Mouse (Mus musculus) NIH3T3 (cell line): ENCODE data around the gene Apba1.

Experiments
- DNase-seq: peaks from one replicate; pipeline ENCODE4 v3.0.0-alpha.2; 2012; ENCODE audit warnings: low read depth

The Apba1 gene

DNA sequence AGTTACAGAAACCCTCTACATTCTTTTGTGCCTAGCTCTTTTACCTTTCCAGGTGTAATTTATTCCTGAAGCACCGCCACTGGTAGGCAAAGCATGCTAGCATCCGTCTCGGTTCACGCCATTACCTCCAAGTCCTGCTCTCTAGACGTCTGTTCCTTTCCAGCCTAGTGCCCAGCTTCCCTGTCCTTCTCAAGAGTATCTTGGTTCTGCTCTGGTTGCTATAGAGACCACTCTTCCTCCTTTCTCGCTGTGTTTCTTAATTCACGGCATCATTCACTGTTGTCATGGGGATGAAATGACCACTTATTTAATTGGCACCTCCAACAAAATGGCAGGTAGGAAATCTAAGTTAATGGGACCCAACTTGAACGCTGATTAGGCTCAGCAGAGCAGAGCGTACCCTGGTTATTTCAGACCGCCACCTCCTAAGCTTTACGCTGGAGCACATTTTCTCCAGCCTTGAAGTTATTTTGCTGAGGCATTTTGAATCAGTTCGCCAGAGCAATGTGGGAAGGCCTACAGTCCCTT lies 182.8 kb downstream of the Apba1 start:
- DNase-seq: no peak

DNA sequence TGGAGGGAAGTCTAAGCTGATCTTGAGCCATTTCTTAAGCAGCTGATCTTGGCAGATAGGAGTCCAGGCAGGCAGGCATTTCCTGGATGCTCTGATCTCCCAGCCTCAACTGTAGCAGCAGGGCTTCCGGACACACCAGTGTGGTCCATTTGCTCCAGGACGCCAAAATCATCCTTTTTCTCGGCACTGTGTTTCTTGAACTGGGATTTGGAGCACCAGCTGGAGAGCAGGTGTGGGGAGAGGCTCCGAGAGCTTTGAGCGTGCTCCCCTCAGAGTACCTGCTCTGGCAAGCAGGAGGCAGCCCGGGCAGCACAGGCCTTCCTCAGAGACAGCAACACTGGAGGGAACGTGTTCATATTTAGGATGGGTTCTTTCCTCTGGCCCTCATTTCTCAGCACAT lies 184.2 kb downstream of the Apba1 start:
- DNase-seq: no peak

DNA sequence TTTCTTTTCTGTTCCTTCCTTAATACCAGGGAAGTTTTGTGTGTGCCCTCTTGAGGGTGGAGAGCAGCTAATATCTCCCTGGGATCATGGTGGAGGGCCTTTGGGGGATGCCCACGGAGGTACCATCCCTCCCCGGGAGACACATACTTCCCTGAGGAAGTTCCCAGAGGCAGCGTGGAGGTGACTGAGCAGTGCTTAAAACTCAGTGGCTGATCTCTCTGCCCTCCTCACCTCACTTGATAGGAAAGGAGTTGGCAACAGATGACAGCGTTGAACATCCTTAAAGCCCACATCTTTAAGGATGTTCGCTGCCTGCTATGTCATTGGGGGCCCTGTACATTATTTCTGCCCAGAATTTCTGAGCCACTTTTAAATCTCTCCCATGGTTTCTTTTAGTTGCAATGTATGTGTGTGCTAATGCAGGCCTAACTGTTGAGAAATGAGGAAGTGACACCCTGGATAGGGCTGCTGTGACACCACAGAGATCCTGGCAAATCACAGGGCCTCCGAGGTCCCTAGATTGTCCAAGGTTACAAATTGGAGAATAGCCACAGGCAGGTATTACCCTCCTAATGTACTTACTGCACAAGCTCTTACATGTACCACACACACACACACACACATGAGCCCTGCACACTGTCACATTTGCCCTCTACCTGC lies 187.5 kb downstream of the Apba1 start:
- no peak for DNase-seq

DNA sequence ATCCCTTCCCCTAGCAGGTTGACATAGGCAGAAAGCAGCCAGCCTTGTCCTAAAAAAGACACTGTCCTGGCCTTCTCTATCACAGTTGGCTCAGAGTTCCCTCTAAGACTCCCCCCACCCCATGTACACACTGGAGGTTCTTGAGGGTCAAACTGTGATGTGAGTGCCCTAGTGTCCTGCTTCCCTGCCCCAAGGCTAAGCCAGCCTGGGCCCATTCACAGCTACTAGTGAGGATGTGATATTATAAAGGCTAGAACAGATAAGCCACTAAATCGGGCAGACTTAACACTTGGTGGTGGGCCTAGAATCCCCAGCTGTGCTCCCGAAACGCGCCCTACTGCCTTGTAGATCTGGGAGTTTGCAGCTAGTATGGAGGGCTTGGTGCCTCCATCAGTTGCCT lies 188.1 kb downstream of the Apba1 start:
- DNase-seq: no peak

DNA sequence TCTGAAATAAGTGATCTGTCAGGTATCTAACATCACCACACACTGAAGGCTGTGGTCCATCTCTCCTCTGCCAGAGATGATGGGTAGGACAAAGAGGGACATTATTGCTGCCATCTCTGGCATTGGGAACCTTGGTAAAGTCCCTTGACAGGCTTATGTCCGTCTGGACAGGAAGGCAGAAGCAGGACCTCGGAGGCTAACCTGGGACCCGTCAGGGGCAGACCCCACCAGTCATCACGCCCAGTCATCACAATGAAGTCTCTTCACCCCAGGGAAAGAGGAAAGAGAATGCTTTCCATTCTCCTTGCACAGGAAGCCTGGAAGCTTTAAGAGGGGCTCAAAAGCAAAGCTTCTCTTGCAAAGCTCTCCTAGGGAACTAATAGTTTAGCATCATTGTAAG lies 189.2 kb downstream of the Apba1 start:
- no peak for DNase-seq

DNA sequence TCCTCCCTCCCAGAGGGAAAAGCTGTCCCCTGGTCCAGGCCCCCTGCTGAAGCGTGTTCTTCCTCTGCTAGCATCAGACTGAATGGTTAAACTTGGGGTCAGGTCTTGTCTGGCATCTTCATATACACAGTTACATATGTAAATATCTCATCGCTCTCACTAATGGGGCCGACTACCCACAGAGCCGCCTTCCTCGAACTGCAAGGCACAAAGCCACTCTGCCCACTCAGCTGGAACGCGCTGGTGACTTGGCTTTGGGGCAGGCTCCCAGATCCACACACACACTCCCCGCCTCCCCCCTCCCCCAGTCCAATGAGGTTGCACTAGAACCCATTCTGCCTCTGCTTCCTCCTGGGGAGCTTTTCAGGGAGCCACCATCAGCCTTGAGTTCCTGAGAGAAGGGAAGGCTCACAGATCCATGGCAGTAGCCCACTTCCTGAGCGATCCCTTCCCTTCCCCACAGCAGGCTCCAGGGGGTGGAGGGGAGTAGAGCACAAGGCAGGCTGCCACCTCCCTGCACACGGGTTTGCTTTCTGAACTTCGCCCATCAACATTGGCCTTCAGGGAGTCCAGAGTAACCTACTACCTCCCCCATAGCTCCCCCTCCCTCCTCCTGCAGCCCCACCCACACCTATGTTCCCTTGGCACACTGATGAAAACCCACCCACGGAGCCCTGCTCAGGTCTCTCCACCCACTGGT lies 189.8 kb downstream of the Apba1 start:
- DNase-seq: no peak

DNA sequence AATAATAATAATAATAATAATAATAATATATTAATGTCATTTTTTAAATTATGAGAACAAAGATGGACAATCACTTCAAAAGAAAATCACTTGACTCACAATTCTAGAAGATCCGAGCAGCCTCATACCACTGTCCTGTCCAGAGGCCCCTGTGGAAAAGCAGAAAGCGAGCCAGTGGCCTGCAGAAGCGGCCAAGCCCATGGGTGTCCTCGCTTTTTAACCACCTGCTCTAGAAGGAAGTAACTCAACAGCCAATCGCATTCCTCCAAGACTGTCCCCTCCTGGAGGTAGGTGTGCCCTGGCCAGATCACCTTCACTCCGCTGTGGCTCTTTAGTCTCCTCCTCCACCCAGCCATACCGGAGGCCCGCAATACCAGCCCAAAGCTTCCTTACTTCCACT lies 196.8 kb downstream of the Apba1 start:
- no peak for DNase-seq

DNA sequence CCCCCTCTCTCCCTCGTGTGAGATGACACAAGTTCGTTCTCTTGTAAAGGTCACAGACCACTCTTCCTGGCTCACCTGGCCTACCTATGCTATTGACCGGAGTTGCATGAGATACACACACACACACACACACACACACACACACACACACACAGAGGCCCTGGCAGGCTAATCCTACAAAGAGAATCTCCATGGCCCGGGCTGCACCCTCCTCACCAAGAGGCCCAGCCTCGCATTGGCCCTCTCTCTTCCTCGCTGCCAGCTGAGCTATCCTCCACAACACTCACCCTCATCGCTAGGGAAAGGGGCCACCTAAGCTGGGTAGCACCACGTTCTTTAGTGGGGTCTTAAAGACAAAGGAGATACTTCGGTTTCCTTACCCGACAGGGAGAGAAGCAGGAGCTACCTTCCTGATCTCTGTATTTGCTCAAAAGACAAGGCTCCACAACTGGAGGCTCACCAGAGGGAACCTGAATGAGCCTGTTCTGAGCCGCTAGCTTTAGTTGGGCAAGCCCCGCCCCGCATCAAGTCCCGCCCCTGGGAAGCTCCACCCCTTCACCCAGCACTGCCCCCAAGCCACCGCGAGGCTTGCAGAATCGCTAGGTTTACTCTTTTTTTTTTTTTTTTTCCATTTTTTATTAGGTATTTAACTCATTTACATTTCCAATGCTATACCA lies 197.8 kb downstream of the Apba1 start:
- no peak for DNase-seq

DNA sequence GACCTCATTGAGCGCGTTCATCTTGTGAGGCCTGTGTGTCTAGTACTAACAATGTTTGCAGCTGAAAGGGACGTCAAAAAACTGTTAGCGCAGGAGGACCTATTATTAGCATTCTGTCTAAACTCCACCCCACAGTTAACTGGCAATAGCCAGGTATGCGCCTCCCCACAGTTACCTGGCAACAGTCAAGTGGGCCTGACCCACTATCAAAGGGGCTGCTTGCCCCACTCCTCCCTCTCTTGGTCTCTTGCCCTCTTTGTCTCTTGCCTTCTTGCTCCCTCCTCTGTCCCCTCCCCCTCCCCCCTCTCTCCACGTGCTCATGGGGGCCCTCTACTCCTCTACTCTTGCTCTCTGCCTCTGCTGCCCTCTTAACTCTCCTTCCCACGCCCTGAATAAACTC lies 198.9 kb downstream of the Apba1 start:
- no peak for DNase-seq

DNA sequence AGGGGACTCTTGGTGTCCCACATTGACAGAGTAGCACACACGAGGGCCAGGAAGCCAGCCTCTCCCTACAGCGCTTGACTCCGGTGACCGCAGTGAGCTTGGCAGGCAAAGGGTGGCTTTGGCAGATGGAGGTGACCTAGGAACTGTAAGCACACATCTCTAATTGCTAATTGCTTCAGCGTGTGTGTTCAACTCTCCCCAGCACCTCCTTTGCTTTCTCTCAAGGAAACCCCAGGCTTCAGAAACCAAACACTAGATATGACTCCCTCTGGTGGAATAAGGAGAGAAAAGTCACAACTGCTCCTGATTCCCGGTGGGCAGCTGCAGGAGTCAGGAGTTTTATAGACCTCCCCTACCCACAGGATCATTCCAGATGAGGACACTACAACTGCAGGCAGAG lies 200.2 kb downstream of the Apba1 start:
- peak; percentile 27 for DNase-seq

DNA sequence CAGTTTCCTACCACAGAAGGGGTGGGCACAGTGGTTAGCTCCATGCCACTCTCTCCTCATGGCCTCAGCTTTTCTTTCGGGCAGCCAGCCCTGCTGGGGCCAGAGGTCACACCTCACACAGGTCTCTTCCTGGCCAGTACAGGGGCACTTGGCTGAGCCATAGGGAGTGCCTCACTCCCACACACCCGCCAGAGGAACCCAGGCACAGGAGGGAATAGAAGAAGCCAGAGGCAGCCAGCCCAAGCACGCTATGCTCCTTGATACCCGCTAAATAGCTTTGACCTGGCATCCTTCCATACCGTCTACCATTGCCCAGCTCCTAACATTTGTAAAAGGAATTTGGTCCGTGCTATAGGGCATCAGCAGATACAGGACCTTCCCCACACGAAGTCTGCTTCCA lies 201.2 kb downstream of the Apba1 start:
- DNase-seq: peak; percentile 8

DNA sequence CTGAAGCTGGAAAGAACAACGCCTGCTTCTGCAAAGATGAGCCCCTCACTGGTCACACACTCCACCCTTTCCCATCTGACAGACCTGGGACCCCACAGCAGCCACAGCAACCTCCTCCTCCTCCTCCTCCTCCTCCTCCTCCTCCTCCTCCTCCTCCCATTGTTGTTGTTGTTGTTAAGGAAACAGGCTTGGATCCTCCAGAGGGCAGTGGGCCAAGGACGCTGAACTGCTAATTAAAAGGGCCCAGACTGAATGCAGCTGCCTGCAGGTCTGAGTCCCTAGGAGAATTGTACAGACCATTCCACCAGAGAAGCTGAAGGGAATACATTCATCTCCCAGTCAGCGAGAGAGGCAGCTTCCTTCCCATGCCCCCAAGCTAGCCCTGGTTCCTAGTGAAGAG lies 201.6 kb downstream of the Apba1 start:
- peak; percentile 11 for DNase-seq

DNA sequence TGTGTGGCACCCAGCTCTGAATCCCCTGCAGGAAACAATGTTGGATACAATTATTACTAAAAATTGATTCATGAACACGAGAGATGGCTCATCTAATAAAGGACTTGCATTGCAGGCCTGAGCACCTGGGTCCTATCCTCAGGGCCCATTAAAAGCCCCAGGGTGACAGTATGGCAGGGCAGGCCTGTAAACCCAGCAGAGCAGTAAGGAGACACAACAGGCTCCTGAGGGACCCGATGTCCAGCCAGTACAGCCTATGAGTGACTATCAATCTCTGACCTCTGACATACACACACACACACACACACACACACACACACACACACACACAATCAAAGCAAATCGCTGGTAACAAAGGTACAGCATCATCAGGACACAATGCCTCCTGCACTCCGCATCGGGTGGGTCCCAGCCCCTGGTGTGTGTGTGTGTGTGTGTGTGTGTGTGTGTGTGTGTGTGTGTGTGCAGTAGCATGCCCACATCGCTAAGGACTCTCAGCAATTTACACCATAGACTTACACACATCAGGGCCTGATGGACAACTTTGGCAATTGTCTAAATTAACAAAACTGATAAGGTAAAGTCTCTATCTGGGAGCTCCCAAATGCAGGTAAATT lies 202.3 kb downstream of the Apba1 start:
- DNase-seq: no peak

DNA sequence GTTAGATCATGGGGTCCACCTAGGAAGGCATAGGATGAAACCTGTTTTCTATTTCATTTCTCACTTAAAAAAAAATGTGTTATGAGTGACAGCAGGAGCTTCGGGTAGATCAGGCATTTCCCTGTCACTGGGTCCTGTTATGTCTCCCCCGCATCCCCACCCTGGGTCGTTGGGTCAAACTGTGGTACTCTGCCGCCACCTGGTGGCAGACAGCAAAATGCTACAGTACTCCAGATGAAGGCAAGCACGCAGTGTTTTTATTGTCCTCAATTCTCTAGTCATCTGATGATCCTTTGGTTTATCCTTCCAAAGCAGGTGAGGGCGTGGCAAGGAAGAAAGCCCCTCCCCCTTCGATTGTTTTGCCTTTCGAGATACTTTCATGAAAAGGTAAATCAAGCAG lies 202.8 kb downstream of the Apba1 start:
- peak; percentile 84 for DNase-seq

DNA sequence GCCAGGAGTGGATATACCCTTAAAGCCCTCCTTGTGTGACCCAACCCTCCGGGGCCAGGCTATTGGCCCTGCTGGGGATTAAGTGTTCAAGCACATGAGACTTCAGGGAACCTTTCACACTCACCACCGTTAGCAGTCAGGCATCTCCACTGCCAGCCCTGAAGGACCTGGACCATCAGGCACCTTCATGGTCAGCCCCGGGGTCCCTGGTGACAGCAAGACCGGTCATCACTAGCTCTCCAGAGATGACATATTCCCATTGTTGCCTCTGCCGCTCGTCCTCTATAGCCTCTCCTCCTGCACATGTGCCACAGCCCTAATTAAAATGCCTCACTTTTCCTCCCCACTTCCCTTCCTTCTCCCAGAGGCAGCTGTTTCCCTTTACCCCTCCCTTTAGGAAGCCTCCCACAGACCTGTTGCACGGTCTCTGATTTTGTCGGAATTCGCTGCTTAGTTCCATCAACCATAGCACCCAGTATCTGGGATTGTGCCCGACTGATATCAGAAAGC lies 205.8 kb downstream of the Apba1 start:
- DNase-seq: no peak

DNA sequence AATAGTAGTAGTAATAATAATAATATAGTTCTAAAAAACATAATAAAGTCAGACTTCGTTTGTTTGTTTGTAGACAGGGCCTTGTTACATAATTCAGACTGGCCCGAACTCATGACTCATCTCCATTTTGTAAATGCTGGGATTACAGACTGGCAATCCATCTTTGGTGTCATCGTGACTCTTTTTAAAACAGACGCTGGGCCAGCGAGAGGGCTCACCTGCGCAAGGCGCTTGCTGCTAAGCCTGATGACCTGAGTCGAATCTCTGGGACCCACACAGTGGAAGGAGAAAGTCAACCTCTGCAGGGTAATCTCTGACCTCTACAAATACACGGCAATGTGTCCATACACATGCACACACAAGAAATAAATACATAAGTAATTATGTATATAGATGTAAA lies 207.7 kb downstream of the Apba1 start:
- no peak for DNase-seq

DNA sequence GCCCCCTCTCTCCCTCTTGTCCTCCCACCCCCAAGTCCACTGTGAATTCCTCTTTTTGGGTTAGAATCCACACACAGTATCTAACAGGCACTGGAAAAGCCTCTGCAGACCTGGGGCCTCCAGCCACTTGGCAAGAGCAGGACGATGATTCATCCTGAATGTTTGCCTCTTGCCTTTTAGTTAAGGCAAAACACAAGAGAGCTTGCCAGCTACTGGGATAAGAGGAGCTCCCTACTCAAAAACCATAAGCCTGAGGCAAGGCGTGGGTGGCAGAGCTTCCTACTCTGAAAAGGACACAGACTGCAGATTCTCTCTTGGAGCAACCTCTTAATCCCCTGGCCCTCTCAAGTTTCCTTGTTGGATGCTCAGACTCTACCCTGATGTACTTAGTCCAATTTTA lies 208.5 kb downstream of the Apba1 start:
- peak; percentile 93 for DNase-seq

DNA sequence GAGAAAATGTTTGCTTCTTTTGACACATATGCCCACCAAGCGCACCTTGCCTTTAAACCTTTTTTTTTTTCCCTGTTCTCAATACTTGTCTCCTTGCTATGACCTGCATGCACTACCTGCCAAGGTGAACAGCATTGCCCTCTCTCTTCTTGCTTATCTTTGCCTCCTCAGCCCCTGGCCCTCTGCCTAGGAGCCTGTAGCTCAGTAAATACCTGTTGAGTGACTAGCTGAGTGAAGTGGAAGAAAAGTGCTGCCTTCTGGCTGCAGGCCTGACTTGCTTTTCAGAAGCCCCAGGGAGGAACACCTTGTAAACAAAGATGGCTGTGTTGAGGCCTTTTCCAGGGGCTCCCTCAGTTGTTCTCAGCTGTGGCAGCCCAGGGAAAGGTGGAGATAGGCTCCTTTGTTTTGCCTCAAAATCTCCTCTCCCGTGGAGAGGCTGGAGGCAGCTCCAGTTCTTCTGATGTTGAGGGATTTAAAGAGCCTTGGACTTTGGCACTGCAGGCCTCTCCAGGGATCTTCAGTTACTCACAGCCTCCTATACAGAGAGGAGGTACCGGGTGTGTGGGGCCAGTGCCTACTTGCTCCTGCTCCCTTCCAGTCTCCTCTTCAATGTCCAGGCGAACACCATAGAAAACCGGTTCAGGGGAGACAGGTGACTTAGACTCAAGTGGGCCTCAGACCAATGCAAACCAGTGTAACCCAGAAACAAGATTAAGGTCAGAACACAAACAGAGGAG lies 209.6 kb downstream of the Apba1 start:
- peak; percentile 17 for DNase-seq

DNA sequence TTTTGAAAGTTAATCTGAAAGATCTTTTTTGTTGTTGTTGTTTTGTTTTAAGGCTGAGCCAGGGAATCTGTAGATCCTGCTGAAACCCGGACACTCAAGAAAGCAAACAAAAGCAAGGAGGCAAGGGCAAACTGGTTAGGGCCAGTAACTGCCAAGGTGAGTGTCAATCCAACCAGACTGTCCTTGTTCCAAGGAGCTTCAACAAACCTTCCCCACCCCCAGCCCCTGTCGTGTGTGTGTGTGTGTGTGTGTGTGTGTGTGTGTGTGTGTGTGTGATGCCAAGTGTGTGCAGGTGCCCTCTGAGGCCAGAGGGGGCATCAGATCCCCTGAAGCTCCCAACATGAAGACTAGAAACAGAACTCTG lies 210.2 kb downstream of the Apba1 start:
- DNase-seq: no peak

DNA sequence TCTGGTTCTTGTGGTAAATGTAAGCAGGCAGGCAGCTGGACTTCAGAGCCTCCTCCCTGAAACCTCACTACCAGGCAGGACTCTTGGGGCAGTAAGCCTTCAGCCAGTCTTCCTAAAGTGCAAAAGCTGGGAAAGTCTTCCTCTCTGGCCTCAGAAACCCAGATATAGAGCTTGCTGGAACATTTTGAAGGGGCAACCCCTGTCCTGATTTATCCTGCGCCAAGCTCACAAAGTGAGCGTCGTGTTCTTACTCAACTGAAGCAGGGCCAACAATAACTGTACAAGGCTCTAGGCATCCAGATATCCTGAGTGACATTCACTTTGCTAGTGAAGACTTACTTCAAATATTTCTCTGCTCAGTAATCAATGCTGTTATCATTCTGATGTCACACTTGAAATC lies 211.7 kb downstream of the Apba1 start:
- DNase-seq: no peak

DNA sequence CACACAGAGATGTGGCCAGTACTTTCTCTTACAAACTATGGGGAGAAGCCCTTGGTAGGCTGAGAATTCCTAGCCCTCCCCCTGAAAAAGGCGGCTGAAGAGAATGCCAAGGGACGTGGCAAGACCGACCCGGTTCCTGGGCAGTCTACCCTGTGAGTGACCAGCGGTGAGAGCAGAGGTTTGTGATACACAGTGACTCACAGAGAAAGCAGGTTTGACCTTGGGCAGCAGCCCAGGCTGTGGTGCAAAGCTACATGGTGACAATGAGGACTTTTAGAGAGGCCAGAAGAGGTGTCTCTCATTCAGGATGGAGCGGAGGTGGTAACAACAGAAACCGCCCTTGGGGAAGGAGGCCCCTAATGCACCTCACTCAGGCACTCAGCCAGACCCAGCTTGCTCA lies 212.7 kb downstream of the Apba1 start:
- peak; percentile 22 for DNase-seq
